Mouse (Mus musculus) CD4-positive, CD25-positive, alpha-beta regulatory T cell, adult 2 months (primary cell): ENCODE data around the gene Fbxw8.

Source experiments
- DNase-seq: peaks from one replicate; pipeline ENCODE4 v3.0.0-alpha.2; 2012; ENCODE audit warnings: low read depth, low spot score

Gene Fbxw8

GRCm38 (mm10) chr5:118079354-118079753 is 75.9 kb downstream of the Fbxw8 start:
- peak; percentile 24 for DNase-seq

- no peak for DNase-seq
These were observed 76.7 kb downstream of the Fbxw8 start for GRCm38 (mm10) chr5:118078550-118078949.

GRCm38 (mm10) chr5:118076721-118077592 is 78.3 kb downstream of the Fbxw8 start:
- DNase-seq: no peak

- no peak for DNase-seq
These were observed 82.0 kb downstream of the Fbxw8 start for GRCm38 (mm10) chr5:118073213-118073773.

GRCm38 (mm10) chr5:118071766-118072165 is 83.5 kb downstream of the Fbxw8 start:
- no peak for DNase-seq

GRCm38 (mm10) chr5:118069315-118069714 is 85.9 kb downstream of the Fbxw8 start:
- peak; percentile 90 for DNase-seq

- no peak for DNase-seq
These were observed 87.2 kb downstream of the Fbxw8 start for GRCm38 (mm10) chr5:118067984-118068494.

- peak; percentile 38 for DNase-seq
These were observed 87.7 kb downstream of the Fbxw8 start for GRCm38 (mm10) chr5:118067572-118067971.

- peak; percentile 82 for DNase-seq
These were observed 88.4 kb downstream of the Fbxw8 start for GRCm38 (mm10) chr5:118066828-118067227.

- no peak for DNase-seq
These were observed 89.6 kb downstream of the Fbxw8 start for GRCm38 (mm10) chr5:118065516-118066255.

GRCm38 (mm10) chr5:118064284-118064901 is 90.9 kb downstream of the Fbxw8 start:
- no peak for DNase-seq

- DNase-seq: no peak
These were observed 92.1 kb downstream of the Fbxw8 start for GRCm38 (mm10) chr5:118063181-118063621.

- DNase-seq: no peak
These were observed 93.9 kb downstream of the Fbxw8 start for GRCm38 (mm10) chr5:118061391-118061790.

GRCm38 (mm10) chr5:118059646-118060045 is 95.6 kb downstream of the Fbxw8 start:
- DNase-seq: no peak

GRCm38 (mm10) chr5:118058858-118059257 is 96.4 kb downstream of the Fbxw8 start:
- no peak for DNase-seq

- DNase-seq: no peak
These were observed 97.7 kb downstream of the Fbxw8 start for GRCm38 (mm10) chr5:118057508-118058111.

- DNase-seq: no peak
These were observed 102.1 kb downstream of the Fbxw8 start for GRCm38 (mm10) chr5:118053205-118053604.

- DNase-seq: no peak
These were observed 103.1 kb downstream of the Fbxw8 start for GRCm38 (mm10) chr5:118051981-118052662.

GRCm38 (mm10) chr5:118050743-118051142 is 104.5 kb downstream of the Fbxw8 start:
- no peak for DNase-seq

GRCm38 (mm10) chr5:118048928-118049327 is 106.3 kb downstream of the Fbxw8 start:
- no peak for DNase-seq

- peak; percentile 52 for DNase-seq
These were observed 106.9 kb downstream of the Fbxw8 start for GRCm38 (mm10) chr5:118048412-118048811.
